7 mouse cellular contexts compared by ENCODE assay signal in genomic region chr17:83732801-83733200, GRCm38 (mm10). TPM values are rescaled to one million over a fixed set of nuclear protein-coding genes. Genes with fewer than 3 reads are reported as not detected.
A peak's percentile ranks its signal among the peaks of the same experiment; 100 is the strongest.
DNase-seq lines count a peak whose midpoint lies in the region; TF ChIP-seq lines count a peak whose summit lies in the region.

No protein-coding gene starts in this region.

- H3K27me3 ChIP-seq in spleen, adult 2 months (ENCODE audit: control insufficient read depth, insufficient read depth, low read length): no peaks in the 10 kb centered on the region

- no peak overlapping the region for H3K4me3 ChIP-seq in cortical plate, adult 2 months (ENCODE audit: insufficient read depth, low read length)
- no peak overlapping the region for H3K4me3 ChIP-seq in spleen, adult 2 months (ENCODE audit: extremely low read depth, insufficient read depth, insufficient read length)

- intact Hi-C loops in heart, postnatal 36 days (cut with DNase I): loop anchor here (1.0 to 10.0 kb wide), 2 partner anchors 100 to 458 kb away; no protein-coding TSS in a partner anchor

- H3K4me1 ChIP-seq in cortical plate, adult 2 months (ENCODE audit: control insufficient read depth, insufficient read depth, low read length): peaks cover 5% of the 10 kb centered on the region
- peaks cover 16% of the 10 kb centered on the region; the same call in 1 of the 2 replicates for H3K4me1 ChIP-seq in spleen, adult 2 months (ENCODE audit: control insufficient read depth, insufficient read depth, insufficient read length)

- TF ChIP-seq CTCF in cortical plate, adult 2 months (IDR thresholded peaks at IDR 0.05; ENCODE audit: extremely low read depth, insufficient read depth, low read length): peak; percentile 60
- TF ChIP-seq CTCF in spleen, adult 2 months (IDR thresholded peaks at IDR 0.05; ENCODE audit: extremely low read depth, insufficient read depth, insufficient read length, insufficient replicate concordance): peak; percentile 99

- no peaks in the 10 kb centered on the region for H3K36me3 ChIP-seq in spleen, adult 2 months (ENCODE audit: control insufficient read depth, insufficient read depth, low read length)

- peak; percentile 31 to 45 for DNase-seq in urinary bladder, adult 18-20 months (ENCODE audit: low spot score in 2 of 2)
- DNase-seq in urinary bladder, postnatal 4 days (ENCODE audit: low spot score in 2 of 2): no peak
- DNase-seq in adrenal gland, adult 18-20 months (ENCODE audit: low spot score in 2 of 2): peak; percentile 81 to 82
- DNase-seq in heart, postnatal 36 days: peak; percentile 61 to 78
- peak; percentile 70 to 71 for DNase-seq in lung, adult 18-20 months
- DNase-seq in spleen, adult 2 months (ENCODE audit: low read depth in 1 of 2, low spot score in 2 of 2): peak; percentile 53 to 80

- WGBS in spleen, adult 2 months: 23% methylated on average over 5 of the region's 5 CpGs

- TF ChIP-seq POLR2A in cortical plate, adult 2 months (IDR thresholded peaks at IDR 0.05; ENCODE audit: extremely low read depth, insufficient read depth, low read length): no peak
- TF ChIP-seq POLR2A in spleen, adult 2 months (IDR thresholded peaks at IDR 0.05; ENCODE audit: low read depth, low read length): no peak

- H3K27ac ChIP-seq in cortical plate, adult 2 months (ENCODE audit: insufficient read depth, low read length): no peak overlapping the region
- H3K27ac ChIP-seq in spleen, adult 2 months (ENCODE audit: insufficient read depth, low read length): no peak overlapping the region

RNA-seq across cellular contexts. Expression of gene Mta3, which starts 26.8 kb away (rescaled TPM):
- total RNA-seq in adrenal gland, adult 18-20 months (2021): 10 to 100 TPM; 44.2 to 52.3 TPM
- 75.0 and 75.5 TPM in 2 replicates for polyA plus RNA-seq in cortical plate, adult 2 months (2012; rRNA removed)
- total RNA-seq in heart, postnatal 36 days (2021): 10 to 100 TPM; 22.2 to 22.4 TPM
- polyA plus RNA-seq in spleen, adult 2 months (2012; rRNA removed): 30.5 and 45.5 TPM in 2 replicates

Comparison
In these comparisons a context has a peak if more than half of its experiments do, and no peak if none do; other contexts are left out.
1. DNase-seq: peak in urinary bladder, adult 18-20 months (2 of 2), adrenal gland, adult 18-20 months (2 of 2), heart, postnatal 36 days (2 of 2), lung, adult 18-20 months (2 of 2) and spleen, adult 2 months (2 of 2); none in urinary bladder, postnatal 4 days (0 of 2).